In genomic region chr12:29972533-29972932, GRCm38 (mm10) we compare ENCODE assay signal across 18 mouse cellular contexts. TPM values are rescaled to one million over a fixed set of nuclear protein-coding genes. Genes with fewer than 3 reads are reported as not detected.
DNase-seq lines count a peak whose midpoint lies in the region; ATAC-seq and TF ChIP-seq lines count a peak whose summit lies in the region.
"Had no signal": no experiment of that assay in that cellular context is flagged by ENCODE, and none has a peak within 500 bp of the region (broad histone marks: within the 10 kb centered on the region; RNA-seq: fewer than 3 reads in every experiment).

No protein-coding gene starts in this region.

- H3K9me3 ChIP-seq in heart, embryonic 13.5 days, result no peaks in the 10 kb centered on the region
- H3K9me3 ChIP-seq in heart, embryonic 11.5 days (replicated peaks; ENCODE audit: control insufficient read depth, low read length), result no peaks in the 10 kb centered on the region
- no peaks in the 10 kb centered on the region for H3K9me3 ChIP-seq in stomach, embryonic 15.5 days
- no peaks in the 10 kb centered on the region for H3K9me3 ChIP-seq in stomach, postnatal 0 days (ENCODE audit: control insufficient read depth, low read length)
- H3K9me3 ChIP-seq in heart, postnatal 0 days (replicated peaks; ENCODE audit: control insufficient read depth, low read length), result no peaks in the 10 kb centered on the region
- H3K9me3 ChIP-seq in neural tube, embryonic 15.5 days (replicated peaks), result no peaks in the 10 kb centered on the region
- H3K9me3 ChIP-seq: forebrain, embryonic 10.5 days; kidney, embryonic 15.5 days; midbrain, embryonic 15.5 days had no signal

- no peak overlapping the region for H3K4me2 ChIP-seq in heart, embryonic 13.5 days
- no peak overlapping the region for H3K4me2 ChIP-seq in heart, embryonic 11.5 days
- no peak overlapping the region for H3K4me2 ChIP-seq in stomach, embryonic 15.5 days
- no peak overlapping the region for H3K4me2 ChIP-seq in stomach, postnatal 0 days (replicated peaks; ENCODE audit: low read depth)
- H3K4me2 ChIP-seq in heart, postnatal 0 days (ENCODE audit: low read depth, low read length), result no peak overlapping the region
- H3K4me2 ChIP-seq in neural tube, embryonic 15.5 days, result no peak overlapping the region
- H3K4me2 ChIP-seq: kidney, embryonic 15.5 days; liver, embryonic 11.5 days; midbrain, embryonic 15.5 days had no signal

- 53% methylated on average over 6 of the region's 6 CpGs for WGBS in heart, embryonic 13.5 days
- WGBS in heart, embryonic 11.5 days (ENCODE audit: insufficient replicate concordance), result 54% methylated on average over 6 of the region's 6 CpGs
- 55% methylated on average over 6 of the region's 6 CpGs for WGBS in stomach, embryonic 15.5 days
- WGBS in stomach, postnatal 0 days, result 62% methylated on average over 6 of the region's 6 CpGs
- WGBS in heart, postnatal 0 days, result 46% methylated on average over 6 of the region's 6 CpGs
- 91% methylated on average over 6 of the region's 6 CpGs for WGBS in neural tube, embryonic 15.5 days

- 0 out of 2 replicates have a peak overlapping the region, but pooled peaks have one; percentile 5 for H3K27ac ChIP-seq in heart, embryonic 13.5 days (replicated peaks)
- no peak overlapping the region for H3K27ac ChIP-seq in heart, embryonic 11.5 days (ENCODE audit: low read depth, low read length)
- 0 out of 2 replicates have a peak overlapping the region, but pooled peaks have one; percentile 7 for H3K27ac ChIP-seq in stomach, embryonic 15.5 days
- H3K27ac ChIP-seq in stomach, postnatal 0 days (replicated peaks), result no peak overlapping the region; the same call in 1 of the 2 replicates
- peak overlapping the region; percentile 41; the same call in 1 of the 2 replicates for H3K27ac ChIP-seq in heart, postnatal 0 days (ENCODE audit: low read depth)
- no peak overlapping the region for H3K27ac ChIP-seq in neural tube, embryonic 15.5 days (replicated peaks)
- H3K27ac ChIP-seq: forebrain, embryonic 10.5 days; kidney, embryonic 15.5 days; midbrain, embryonic 15.5 days had no signal

- H3K27me3 ChIP-seq in heart, embryonic 13.5 days (replicated peaks), result no peaks in the 10 kb centered on the region
- no peaks in the 10 kb centered on the region for H3K27me3 ChIP-seq in heart, embryonic 11.5 days (ENCODE audit: control insufficient read depth, insufficient read depth, low read length)
- no peaks in the 10 kb centered on the region for H3K27me3 ChIP-seq in stomach, embryonic 15.5 days (replicated peaks)
- no peaks in the 10 kb centered on the region for H3K27me3 ChIP-seq in stomach, postnatal 0 days (ENCODE audit: control insufficient read depth, insufficient read depth, low read length)
- H3K27me3 ChIP-seq in heart, postnatal 0 days (ENCODE audit: control insufficient read depth, insufficient read depth, low read length), result no peaks in the 10 kb centered on the region
- no peaks in the 10 kb centered on the region for H3K27me3 ChIP-seq in neural tube, embryonic 15.5 days (replicated peaks)
- H3K27me3 ChIP-seq: kidney, embryonic 15.5 days; midbrain, embryonic 15.5 days had no signal

- H3K4me3 ChIP-seq in heart, embryonic 13.5 days, result no peak overlapping the region
- no peak overlapping the region for H3K4me3 ChIP-seq in heart, embryonic 11.5 days (ENCODE audit: low read depth, low read length)
- no peak overlapping the region for H3K4me3 ChIP-seq in stomach, embryonic 15.5 days (replicated peaks)
- no peak overlapping the region for H3K4me3 ChIP-seq in stomach, postnatal 0 days (ENCODE audit: low read depth, low read length)
- no peak overlapping the region for H3K4me3 ChIP-seq in heart, postnatal 0 days (ENCODE audit: low read depth, low read length)
- no peak overlapping the region for H3K4me3 ChIP-seq in neural tube, embryonic 15.5 days (replicated peaks)
- H3K4me3 ChIP-seq: forebrain, embryonic 10.5 days; kidney, embryonic 15.5 days; midbrain, embryonic 15.5 days; myocyte had no signal

- no peak for TF ChIP-seq EP300 in stomach, postnatal 0 days (optimal IDR thresholded peaks at IDR 0.05)
- TF ChIP-seq EP300 in heart, postnatal 0 days (IDR thresholded peaks at IDR 0.05; ENCODE audit: low read depth), result no peak

- peaks cover 52% of the 10 kb centered on the region for H3K4me1 ChIP-seq in heart, embryonic 13.5 days
- peaks cover 26% of the 10 kb centered on the region for H3K4me1 ChIP-seq in heart, embryonic 11.5 days (ENCODE audit: control insufficient read depth, insufficient read depth, low read length)
- H3K4me1 ChIP-seq in stomach, embryonic 15.5 days, result no peaks in the 10 kb centered on the region
- H3K4me1 ChIP-seq in stomach, postnatal 0 days (replicated peaks; ENCODE audit: control insufficient read depth, insufficient read depth), result 0 out of 2 replicates have a peak, but pooled peaks cover 2% of the 10 kb centered on the region
- H3K4me1 ChIP-seq in heart, postnatal 0 days (ENCODE audit: control insufficient read depth, insufficient read depth), result peaks cover 17% of the 10 kb centered on the region
- no peaks in the 10 kb centered on the region for H3K4me1 ChIP-seq in neural tube, embryonic 15.5 days
- H3K4me1 ChIP-seq: forebrain, embryonic 10.5 days; midbrain, embryonic 15.5 days had no signal

- ATAC-seq in heart, embryonic 13.5 days (ENCODE audit: extremely low read depth, insufficient number of reproducible peaks, low FRiP score, low TSS enrichment), result no peak; the same call in 1 of the 2 replicates
- no peak for ATAC-seq in heart, embryonic 11.5 days (replicated peaks; ENCODE audit: insufficient number of reproducible peaks, low FRiP score, low TSS enrichment)
- ATAC-seq in stomach, embryonic 15.5 days (ENCODE audit: insufficient read depth, low FRiP score, low read depth), result no peak
- ATAC-seq in stomach, postnatal 0 days (ENCODE audit: low FRiP score, low TSS enrichment), result no peak
- ATAC-seq in heart, postnatal 0 days (ENCODE audit: insufficient read depth, low read depth), result peak; percentile 39; the same call in 1 of the 2 replicates
- no peak for ATAC-seq in neural tube, embryonic 15.5 days (ENCODE audit: low FRiP score)
- ATAC-seq: forebrain, postnatal 0 days; midbrain, embryonic 15.5 days had no signal

- TF ChIP-seq CTCF in stomach, postnatal 0 days (IDR thresholded peaks at IDR 0.05; ENCODE audit: low read depth), result no peak
- TF ChIP-seq CTCF in heart, postnatal 0 days (IDR thresholded peaks at IDR 0.05; ENCODE audit: low read depth), result no peak

- H3K36me3 ChIP-seq in heart, embryonic 13.5 days, result peaks cover 33% of the 10 kb centered on the region
- H3K36me3 ChIP-seq in heart, embryonic 11.5 days (ENCODE audit: control insufficient read depth, insufficient read depth, low read length), result no peaks in the 10 kb centered on the region
- no peaks in the 10 kb centered on the region for H3K36me3 ChIP-seq in stomach, embryonic 15.5 days
- H3K36me3 ChIP-seq in stomach, postnatal 0 days (ENCODE audit: control insufficient read depth, insufficient read depth, low read length), result 0 out of 2 replicates have a peak, but pooled peaks cover 2% of the 10 kb centered on the region
- H3K36me3 ChIP-seq in heart, postnatal 0 days (replicated peaks; ENCODE audit: control insufficient read depth, insufficient read depth, low read length), result peaks cover 36% of the 10 kb centered on the region
- H3K36me3 ChIP-seq in neural tube, embryonic 15.5 days, result peaks cover 19% of the 10 kb centered on the region

- no peak overlapping the region for H3K9ac ChIP-seq in heart, embryonic 13.5 days
- no peak overlapping the region for H3K9ac ChIP-seq in heart, embryonic 11.5 days (ENCODE audit: low read depth, low read length)
- H3K9ac ChIP-seq in stomach, embryonic 15.5 days, result no peak overlapping the region
- H3K9ac ChIP-seq in stomach, postnatal 0 days (ENCODE audit: low read length), result no peak overlapping the region
- no peak overlapping the region for H3K9ac ChIP-seq in heart, postnatal 0 days (replicated peaks; ENCODE audit: low read depth, low read length)
- H3K9ac ChIP-seq in neural tube, embryonic 15.5 days (replicated peaks), result no peak overlapping the region
- H3K9ac ChIP-seq: forebrain, postnatal 0 days; kidney, embryonic 15.5 days; midbrain, embryonic 15.5 days had no signal

- no peak for DNase-seq in stomach, postnatal 0 days (ENCODE audit: low spot score)
- no peak for DNase-seq in heart, postnatal 0 days (ENCODE audit: low spot score)
- no peak for DNase-seq in urinary bladder, postnatal 25 days (ENCODE audit: low spot score)
- DNase-seq: cerebellum, adult 2 months; forebrain, postnatal 0 days; layer of hippocampus, postnatal 36 days; lung, adult 18-20 months; spleen, adult 18-20 months had no signal

RNA-seq across cellular contexts. Expression of gene Pxdn, which starts 35.1 kb away (rescaled TPM):
- polyA plus RNA-seq in heart, embryonic 13.5 days (2015; fragmentation: Nextera tagmentation; extraction: Ambion mirVana), result 72.3 and 77.0 TPM in 2 replicates
- polyA plus RNA-seq in heart, embryonic 11.5 days (2014; fragmentation: Nextera tagmentation; extraction: Ambion mirVana), result 83.7 and 115 TPM in 2 replicates
- 70.4 and 77.2 TPM in 2 replicates for polyA plus RNA-seq in stomach, embryonic 15.5 days (2015; fragmentation: Nextera tagmentation; extraction: Ambion mirVana)
- 19.4 and 20.9 TPM in 2 replicates for polyA plus RNA-seq in stomach, postnatal 0 days (2015; fragmentation: Nextera tagmentation; extraction: Ambion mirVana)
- total RNA-seq in heart, postnatal 0 days (2014; rRNA removed; ENCODE audit: low replicate concordance), result 144 TPM in 2 replicates
- 42.4 and 49.7 TPM in 2 replicates for polyA plus RNA-seq in heart, postnatal 0 days (2015; fragmentation: Nextera tagmentation; extraction: Ambion mirVana)
- polyA plus RNA-seq in neural tube, embryonic 15.5 days (2015; fragmentation: Nextera tagmentation; extraction: Ambion mirVana), result 50.1 and 50.2 TPM in 2 replicates
- total RNA-seq: megakaryocyte-erythroid progenitor cell, adult 5-6 weeks had no signal

Comparison
In these comparisons a context has a peak if more than half of its experiments do, and no peak if none do; other contexts are left out.
1. H3K27ac ChIP-seq: peak in heart, embryonic 13.5 days (single experiment), stomach, embryonic 15.5 days (single experiment) and heart, postnatal 0 days (single experiment); none in heart, embryonic 11.5 days (single experiment), stomach, postnatal 0 days (single experiment) and neural tube, embryonic 15.5 days (single experiment).